Mouse (Mus musculus): ENCODE measurements around the gene Gm49776. TPM values are rescaled to one million over a fixed set of nuclear protein-coding genes. Genes with fewer than 3 reads are reported as not detected.

The Gm49776 gene
- not detected for polyA plus RNA-seq (2017; shearing (Covaris generic))

DNA sequence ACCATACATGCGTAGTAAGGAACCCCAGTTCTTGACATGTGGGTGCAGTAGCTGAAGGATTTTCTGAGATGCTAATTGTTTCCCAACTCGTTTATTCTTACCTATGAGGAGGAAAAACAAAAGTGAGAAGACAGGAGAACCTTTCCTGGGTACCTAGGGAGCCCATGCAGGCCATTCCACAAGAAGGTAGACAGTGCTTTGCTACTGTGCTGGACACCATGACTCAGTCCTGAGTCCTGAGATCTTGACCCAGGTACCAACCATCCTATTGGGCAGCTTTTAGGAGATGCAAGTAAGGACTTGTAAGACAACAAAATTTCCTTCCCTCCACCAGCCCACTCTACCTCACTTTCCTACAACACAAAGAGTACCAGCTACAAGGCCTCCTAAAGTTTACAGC is at the start of gene Gm49776:
TSS of gene Gm49776 (minus strand) at position 101 of the 400 bp plus-strand sequence.

DNA sequence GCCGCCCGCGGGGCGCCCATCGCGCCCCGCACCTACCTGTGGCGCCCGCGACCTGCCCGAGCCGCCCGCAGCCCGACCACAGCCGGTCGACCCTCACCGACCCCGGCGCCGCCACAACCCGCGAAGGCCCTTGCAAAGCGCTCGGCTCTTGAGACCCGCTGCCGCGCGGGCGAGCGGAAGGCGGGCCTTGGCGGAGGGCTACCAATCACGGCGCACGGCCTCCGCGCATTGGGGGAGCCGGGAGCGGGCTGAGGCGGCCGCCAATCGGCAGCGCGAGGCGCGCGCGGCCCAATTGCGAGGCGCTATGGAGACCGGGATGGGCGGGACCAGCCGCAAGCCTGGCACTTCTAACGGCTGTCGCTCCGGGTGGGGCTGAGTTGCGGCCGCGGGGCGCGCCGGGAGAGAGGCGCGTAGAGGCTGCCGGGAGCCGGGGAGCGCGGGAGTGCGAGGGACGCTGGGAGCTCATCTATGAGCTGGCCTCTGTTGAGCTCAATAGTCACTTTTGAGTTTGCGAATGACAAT is 31.0 kb upstream of the Gm49776 start, which contains the start of gene Dgcr8:
TSS of gene Dgcr8 (minus strand) at position 180 of the 522 bp plus-strand sequence.

DNA sequence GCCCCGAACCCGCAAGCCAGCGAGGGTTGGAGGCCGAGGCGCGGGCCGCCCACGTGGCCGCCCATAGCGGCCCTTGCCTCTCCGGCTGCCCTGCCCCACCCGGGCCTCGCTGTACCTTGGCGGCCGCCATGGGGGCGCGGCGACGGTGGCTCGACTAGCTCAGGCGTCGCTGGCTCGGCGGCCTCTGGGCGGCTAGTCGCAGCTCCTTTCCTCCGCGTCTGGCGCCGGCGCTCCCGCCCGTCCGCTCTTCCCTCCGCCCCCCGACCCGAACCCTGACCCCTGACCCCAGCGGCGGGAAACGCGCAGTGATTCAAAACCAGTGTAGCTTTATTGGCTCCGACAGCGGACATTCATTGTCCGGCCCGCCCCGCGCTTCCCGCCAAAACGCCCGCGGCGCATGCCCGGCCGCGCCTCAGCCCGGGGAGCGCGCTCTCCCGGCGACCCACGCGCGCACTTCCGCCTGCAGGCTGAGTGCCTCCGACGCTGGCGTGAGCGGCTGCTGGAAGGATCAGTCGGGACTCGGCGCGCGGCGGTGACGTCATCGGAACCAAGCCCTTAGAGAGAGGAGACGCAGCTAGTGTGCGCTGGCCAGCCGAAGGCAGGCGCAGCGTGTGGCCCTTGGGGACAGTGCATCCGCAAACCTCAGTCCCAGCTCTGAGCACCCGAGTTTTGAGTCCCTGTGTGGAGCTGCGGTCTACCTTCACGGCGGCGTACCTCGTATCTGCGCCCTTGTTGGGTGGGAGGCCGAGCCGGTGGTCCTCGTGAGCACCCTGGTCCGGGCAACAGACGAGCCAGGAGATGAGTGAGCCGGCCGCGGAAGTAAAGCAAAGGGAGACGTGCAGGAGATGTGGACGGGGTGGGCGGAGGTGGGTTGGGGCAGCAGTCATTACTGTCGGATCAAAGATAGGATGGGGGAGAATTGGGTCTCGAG is 9.4 kb downstream of the Gm49776 start, which contains the start of the genes Trmt2a and Ranbp1:
TSS of gene Trmt2a (plus strand) at position 247 of the 931 bp plus-strand sequence.
TSS of gene Ranbp1 (minus strand) at position 300 of the 931 bp plus-strand sequence.

DNA sequence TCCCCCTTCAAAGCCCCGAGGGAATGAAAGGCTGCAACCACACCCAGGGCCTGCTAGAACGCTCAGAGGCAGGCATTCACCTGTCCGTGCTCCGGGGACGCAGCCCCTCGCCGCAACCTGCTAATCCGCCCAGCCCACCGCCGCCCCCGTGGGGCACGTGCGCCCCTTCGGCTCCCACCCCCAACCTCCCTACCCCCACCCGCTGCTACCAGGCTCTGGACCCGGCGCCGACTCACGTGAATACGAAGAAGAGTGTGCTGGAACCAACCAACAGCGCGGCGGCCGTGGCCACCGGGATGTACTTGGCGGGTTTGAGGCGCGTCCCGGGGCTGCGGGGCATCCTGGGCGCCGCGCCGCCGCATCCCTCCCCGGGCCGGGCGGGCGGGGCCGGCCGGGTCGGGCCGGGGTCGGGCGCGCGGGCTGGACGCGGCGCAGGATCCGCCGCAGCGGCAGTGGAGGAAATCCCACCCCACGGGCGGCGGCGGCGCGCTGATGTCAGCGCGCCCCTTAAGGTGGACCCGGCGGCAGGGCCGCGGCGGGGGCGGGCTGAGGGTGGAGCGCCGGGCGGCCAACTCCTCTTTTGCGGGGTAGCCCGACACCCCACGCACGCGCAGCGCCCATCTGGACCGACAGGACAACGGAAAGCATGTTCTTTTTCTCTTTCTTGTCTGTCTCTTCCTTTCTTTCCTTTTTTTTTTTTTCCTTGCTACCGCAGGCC is 23.3 kb downstream of the Gm49776 start, which contains the start of gene Zdhhc8:
TSS of gene Zdhhc8 (minus strand) at position 466 of the 718 bp plus-strand sequence.

DNA sequence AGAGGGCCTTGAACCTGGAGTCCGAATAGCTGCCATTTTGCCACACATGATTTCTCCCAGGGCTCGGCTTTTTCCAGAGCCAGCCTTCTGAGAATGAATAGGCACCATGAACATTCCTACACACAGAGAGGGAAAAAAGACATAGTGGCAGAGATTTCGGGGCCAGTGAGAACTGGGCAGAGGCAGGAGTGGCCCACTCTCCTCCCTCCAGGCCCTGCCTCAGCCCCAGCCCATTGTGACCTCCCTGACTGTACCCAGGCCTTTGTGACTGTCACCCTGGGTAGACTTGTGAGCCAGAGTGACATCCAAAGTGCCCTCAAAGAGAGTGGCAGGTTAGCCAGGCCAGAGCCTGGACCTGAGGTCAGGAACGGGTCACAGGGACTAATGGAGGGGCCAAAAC is 40.5 kb downstream of the Gm49776 start, which contains the start of gene Ccdc188:
TSS of gene Ccdc188 (plus strand) at position 301 of the 400 bp plus-strand sequence.

Other genes starting within 250 kb of the Gm49776 start
- gene Dgcr6, start 205.5 kb downstream of the Gm49776 start, polyA plus RNA-seq (2017; shearing (Covaris generic)) = 31.6 TPM
- gene Prodh, start 168.1 kb downstream of the Gm49776 start, polyA plus RNA-seq (2017; shearing (Covaris generic)) = 7.1 TPM
- gene Rtn4r, start 130.7 kb downstream of the Gm49776 start, polyA plus RNA-seq (2017; shearing (Covaris generic)) = not detected
- gene Ccdc188, start 40.4 kb downstream of the Gm49776 start, polyA plus RNA-seq (2017; shearing (Covaris generic)) = not detected
- gene Zdhhc8, start 23.2 kb downstream of the Gm49776 start, polyA plus RNA-seq (2017; shearing (Covaris generic)) = 2.7 TPM
- gene Trmt2a, start 9.6 kb downstream of the Gm49776 start, polyA plus RNA-seq (2017; shearing (Covaris generic)) = 102 TPM
- gene Ranbp1, start 9.6 kb downstream of the Gm49776 start, polyA plus RNA-seq (2017; shearing (Covaris generic)) = 190 TPM
- gene Dgcr8, start 30.9 kb upstream of the Gm49776 start, polyA plus RNA-seq (2017; shearing (Covaris generic)) = 26.6 TPM
- gene Tango2, start 89.8 kb upstream of the Gm49776 start, polyA plus RNA-seq (2017; shearing (Covaris generic)) = 58.5 TPM
- gene Arvcf, start 89.9 kb upstream of the Gm49776 start, polyA plus RNA-seq (2017; shearing (Covaris generic)) = 1.3 TPM
- 31.0 TPM for gene Txnrd2, start 168.1 kb upstream of the Gm49776 start, polyA plus RNA-seq (2017; shearing (Covaris generic))
- 78.3 TPM for gene Comt, start 168.5 kb upstream of the Gm49776 start, polyA plus RNA-seq (2017; shearing (Covaris generic))
- 15.6 TPM for gene Gnb1l, start 240.4 kb upstream of the Gm49776 start, polyA plus RNA-seq (2017; shearing (Covaris generic))
- gene Rtl10, start 240.6 kb upstream of the Gm49776 start, polyA plus RNA-seq (2017; shearing (Covaris generic)) = 0.89 TPM

Measured in activated CD4-positive, CD25-positive, alpha-beta regulatory T cell, adult 9 weeks (primary cell).